Mouse (Mus musculus) lung, embryonic 16.5 days (tissue): ENCODE data around the gene Gm16506. TPM values are rescaled to one million over a fixed set of nuclear protein-coding genes. Genes with fewer than 3 reads are reported as not detected.
"Not testable (repeated sequence)": the region's sequence is repeated elsewhere in the genome, so short reads cannot be mapped to it uniquely, and the experiment has no call there.

Experiments used
- ATAC-seq: fragments of 200-750 bp; cut with Nextera tagmentation; 2 replicates; pipeline ENCODE4 v1.8.0; 2017; ENCODE audit warnings: low read depth, mild to moderate bottlenecking, moderate library complexity
- H3K27ac ChIP-seq: fragments of 300-500 bp; sonication (generic); 2 replicates; pipeline ENCODE4 v1.5.1; 2014; ENCODE audit warnings: mild to moderate bottlenecking, control low read depth, low read length
- H3K27me3 ChIP-seq: fragments of 300-500 bp; sonication (generic); 2 replicates; pipeline ENCODE4 v1.6.1; 2014; ENCODE audit warnings: low read depth, low read length, mixed read lengths; ENCODE audit not compliant: control insufficient read depth, insufficient read depth
- H3K36me3 ChIP-seq: fragments of 300-500 bp; sonication (generic); 2 replicates; pipeline ENCODE4 v1.6.1; 2014; ENCODE audit warnings: low read length; ENCODE audit not compliant: control insufficient read depth, insufficient read depth
- H3K4me1 ChIP-seq: fragments of 300-500 bp; sonication (generic); replicated peaks from 2 replicates; pipeline ENCODE4 v1.6.1; 2014; ENCODE audit warnings: low read length, mixed read lengths; ENCODE audit not compliant: control insufficient read depth, insufficient read depth
- H3K4me2 ChIP-seq: fragments of 300-500 bp; sonication (generic); 2 replicates; pipeline ENCODE4 v1.6.1; 2014; ENCODE audit warnings: low read depth, low read length, control low read depth
- H3K4me3 ChIP-seq: fragments of 300-500 bp; sonication (generic); 2 replicates; pipeline ENCODE4 v1.5.1; 2014; ENCODE audit warnings: mild to moderate bottlenecking, low read length, control low read depth
- H3K9ac ChIP-seq: fragments of 300-500 bp; sonication (generic); 2 replicates; pipeline ENCODE4 v1.6.1; 2014; ENCODE audit warnings: low read length, control low read depth
- H3K9me3 ChIP-seq: fragments of 300-500 bp; sonication (generic); 2 replicates; pipeline ENCODE4 v1.6.1; 2016; ENCODE audit warnings: low read length; ENCODE audit not compliant: control insufficient read depth
- WGBS: fragments of 180-500 bp; shearing (Covaris S2); extraction: QIAGEN DNeasy Blood & Tissue Kit; methylation state at CpG from one replicate; pipeline ENCODE4 v1.1.7; 2014; 5-methylcytosine and 5-hydroxymethylcytosine counted together
- polyA plus RNA-seq: library from polyadenylated mRNA; unstranded; fragments of >200 nt; fragmentation: Nextera tagmentation; extraction: Ambion mirVana; gene quantifications from 2 replicates; pipeline ENCODE4 v1.2.1, GENCODE M21; 2015

Gm16506 gene
- not detected in 2 replicates for polyA plus RNA-seq

GRCm38 (mm10) chr14:43727385-43727784 is at the start of gene Gm16506:
TSS of gene Gm16506 (minus strand) at chr14:43727485.
- H3K4me2 ChIP-seq, H3K9me3 ChIP-seq, ATAC-seq, H3K27ac ChIP-seq, H3K9ac ChIP-seq, H3K4me3 ChIP-seq, H3K27me3 ChIP-seq, H3K4me1 ChIP-seq, H3K36me3 ChIP-seq: not testable (repeated sequence)
- 92% methylated on average over 1 of the region's 3 CpGs for WGBS

- not testable (repeated sequence) for H3K9ac ChIP-seq, ATAC-seq, H3K27me3 ChIP-seq, H3K9me3 ChIP-seq, H3K4me2 ChIP-seq, H3K4me1 ChIP-seq, H3K27ac ChIP-seq, H3K4me3 ChIP-seq, H3K36me3 ChIP-seq
- 72% methylated on average over 4 of the region's 4 CpGs for WGBS
Measured at GRCm38 (mm10) chr14:43747566-43747965, 20.3 kb upstream of the Gm16506 start, which contains the start of gene Gm6526. TSS of gene Gm6526 (plus strand) at chr14:43747866.

GRCm38 (mm10) chr14:43697621-43698020 is 29.7 kb downstream of the Gm16506 start, which contains the start of gene Gm7324:
TSS of gene Gm7324 (plus strand) at chr14:43697828.
- not testable (repeated sequence) for H3K4me2 ChIP-seq, H3K9ac ChIP-seq, H3K4me3 ChIP-seq, H3K27ac ChIP-seq, H3K36me3 ChIP-seq, H3K9me3 ChIP-seq, H3K27me3 ChIP-seq, ATAC-seq, H3K4me1 ChIP-seq
- 83% methylated on average over 4 of the region's 4 CpGs for WGBS

GRCm38 (mm10) chr14:43677099-43677498 is 50.2 kb downstream of the Gm16506 start, which contains the start of gene Gm8165:
TSS of gene Gm8165 (minus strand) at chr14:43677199.
- not testable (repeated sequence) for H3K9me3 ChIP-seq, ATAC-seq, H3K4me1 ChIP-seq, H3K27me3 ChIP-seq, H3K4me2 ChIP-seq, H3K27ac ChIP-seq, H3K36me3 ChIP-seq, H3K9ac ChIP-seq, H3K4me3 ChIP-seq
- no CpG with 5 or more reads among the region's 2 CpGs for WGBS

Other genes with a start within 250 kb of the Gm16506 start
- gene Gm5799, start 183.9 kb downstream of the Gm16506 start, polyA plus RNA-seq, result not detected in 2 replicates
- gene Gm17654, start 148.3 kb downstream of the Gm16506 start, polyA plus RNA-seq, result not detected in 2 replicates
- not detected in 2 replicates for gene Gm10375, start 119.5 kb downstream of the Gm16506 start, polyA plus RNA-seq
- not detected in 2 replicates for gene Gm8165, start 50.3 kb downstream of the Gm16506 start, polyA plus RNA-seq
- 0.91 and 1.2 TPM in 2 replicates for gene Gm7324, start 29.7 kb downstream of the Gm16506 start, polyA plus RNA-seq
- not detected in 2 replicates for gene Gm6526, start 20.4 kb upstream of the Gm16506 start, polyA plus RNA-seq
- not detected in 2 replicates for gene Gm8180, start 57.3 kb upstream of the Gm16506 start, polyA plus RNA-seq
- 1.4 TPM in 1 of 2 replicates, not detected in the other for gene Ear1, start 148.0 kb upstream of the Gm16506 start, polyA plus RNA-seq
- not detected in 2 replicates for gene Ear10, start 196.1 kb upstream of the Gm16506 start, polyA plus RNA-seq
- gene Gm8113, start 197.9 kb upstream of the Gm16506 start, polyA plus RNA-seq, result 26.0 and 26.7 TPM in 2 replicates
- not detected in 2 replicates for gene Ang5, start 229.6 kb upstream of the Gm16506 start, polyA plus RNA-seq